Mouse (Mus musculus): Measurements from ENCODE around the gene Arglu1.

The Arglu1 gene

DNA sequence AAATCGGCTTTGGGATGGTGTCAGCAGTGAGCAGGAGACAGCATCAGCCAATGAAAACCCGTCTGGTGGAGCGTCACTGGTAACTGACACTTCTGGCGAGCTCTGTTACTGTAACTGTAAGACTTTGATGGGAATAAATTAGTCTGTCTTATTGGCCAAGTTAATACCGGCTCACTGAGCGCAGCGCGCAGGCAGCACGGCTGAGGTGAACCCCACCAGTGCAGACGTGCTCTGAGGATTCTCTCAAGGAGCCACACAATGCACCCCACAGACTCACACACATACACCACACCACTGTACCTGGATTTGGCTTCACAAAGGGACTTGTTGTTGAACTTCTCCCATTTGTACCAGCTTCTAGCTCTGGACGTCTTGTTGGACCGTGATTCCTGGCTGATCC is 68.3 kb downstream of the Arglu1 start:
- DNase-seq (ENCODE audit: low spot score in 2 of 2) = no peak

DNA sequence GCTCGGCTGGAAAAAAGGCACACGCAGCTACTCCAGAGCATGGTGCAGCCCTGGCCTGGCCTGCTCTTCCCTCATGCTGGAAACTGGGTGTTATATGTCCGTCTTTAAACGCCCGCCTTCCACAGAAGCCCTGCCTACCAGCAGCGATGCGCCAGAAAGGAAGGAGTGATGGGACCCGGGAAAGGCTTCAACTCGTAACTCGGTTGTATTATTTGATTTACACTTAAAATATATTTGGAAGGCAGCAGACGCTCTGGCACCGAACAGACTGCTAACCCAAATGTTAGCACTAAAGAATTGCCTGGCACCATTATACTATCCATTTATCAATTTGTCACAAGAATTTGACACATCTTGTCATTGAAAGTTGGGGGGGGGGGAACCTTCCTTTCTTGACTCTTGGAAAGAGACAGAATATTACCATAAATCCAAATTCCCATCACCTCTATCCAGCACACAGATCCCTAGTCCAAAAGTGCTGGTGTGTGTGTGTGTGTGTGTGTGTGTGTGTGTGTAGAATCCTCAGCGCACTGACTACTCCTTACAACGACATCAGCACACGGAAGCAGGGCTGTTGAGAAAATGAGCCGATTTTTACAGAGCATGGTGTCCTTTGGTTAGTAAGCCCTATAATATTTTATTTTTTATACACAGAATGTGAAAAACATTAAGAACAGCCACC is 68.9 kb downstream of the Arglu1 start:
- no peak for DNase-seq (ENCODE audit: low spot score in 2 of 2)

DNA sequence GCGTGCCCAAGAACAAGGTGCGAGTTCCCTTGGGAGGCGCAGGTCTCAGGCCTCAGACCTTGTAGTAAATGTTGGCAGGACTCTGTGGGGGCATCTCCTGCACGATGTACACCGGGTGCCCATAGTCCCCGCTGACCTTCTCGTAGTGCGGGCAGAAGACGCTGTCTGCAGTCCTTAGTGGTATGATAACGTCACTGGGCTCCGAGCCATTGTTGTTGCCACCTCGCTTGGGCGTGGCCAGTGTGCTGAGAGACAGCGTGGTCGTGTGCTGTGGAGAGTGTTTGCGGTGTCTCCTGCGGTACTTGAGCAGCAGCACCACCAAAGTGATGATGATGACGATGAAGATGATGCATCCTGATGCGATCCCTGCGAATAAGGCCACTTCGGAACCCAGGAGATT is 69.8 kb downstream of the Arglu1 start:
- DNase-seq (ENCODE audit: low spot score in 2 of 2) = no peak

DNA sequence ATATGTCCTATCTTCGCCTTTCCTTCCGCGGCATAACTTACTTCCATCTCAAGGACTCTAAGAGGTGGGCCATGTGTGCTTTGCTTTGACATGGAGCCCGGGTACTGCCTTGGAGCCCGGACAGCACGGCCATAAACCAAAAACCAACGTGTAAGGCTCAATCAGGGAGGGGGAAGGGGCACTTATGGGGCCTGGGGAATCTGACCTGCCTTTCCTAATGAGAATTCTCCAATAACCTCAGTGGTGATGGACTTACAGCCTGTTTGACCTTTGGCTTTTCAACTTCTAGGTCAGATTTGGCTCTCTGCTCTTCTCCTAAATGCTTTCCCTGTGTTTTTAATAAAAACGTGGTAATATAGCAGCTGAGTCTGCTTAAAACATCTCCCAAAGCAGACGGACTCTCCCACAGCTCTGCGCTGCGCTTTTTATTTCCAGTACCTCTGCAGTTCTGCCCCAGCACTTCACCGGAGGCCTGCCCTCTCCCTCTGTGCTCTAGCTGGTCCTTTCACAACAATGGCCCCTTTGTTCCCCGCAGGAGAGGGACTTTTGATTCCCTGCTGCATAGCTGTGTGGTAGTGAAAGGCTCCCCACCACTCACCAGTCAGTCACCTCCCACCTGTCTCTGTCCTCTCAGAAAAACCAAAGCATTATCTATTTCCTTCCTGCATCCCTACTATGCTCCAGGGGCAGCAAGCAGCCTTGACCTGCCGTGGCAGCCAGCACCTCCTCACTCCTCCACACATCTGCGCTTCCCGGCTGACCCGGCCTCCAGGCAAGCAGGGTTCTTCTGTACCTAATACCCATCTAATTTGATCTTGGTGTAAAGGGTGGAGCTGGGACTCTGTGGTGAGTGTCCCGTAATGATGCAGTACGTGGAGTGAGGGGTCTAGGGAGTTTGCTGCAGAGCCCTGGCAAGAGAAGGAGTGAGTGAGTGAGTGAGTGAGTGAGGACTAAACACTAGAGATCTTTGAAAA is 70.8 kb downstream of the Arglu1 start:
- no peak for DNase-seq (ENCODE audit: low spot score in 2 of 2)
